Mouse (Mus musculus) ES-Bruce4 (cell line): Measurements from ENCODE around the gene Cftr. TPM values are rescaled to one million over a fixed set of nuclear protein-coding genes. Genes with fewer than 3 reads are reported as not detected.

Experiments used
- H3K27ac ChIP-seq: 2 replicates; pipeline ENCODE4 v1.5.1; 2012; ENCODE audit warnings: low read length, inconsistent platforms; ENCODE audit not compliant: insufficient read depth
- H3K27me3 ChIP-seq: 2 replicates; pipeline ENCODE4 v1.6.1; 2012; ENCODE audit warnings: mild to moderate bottlenecking, low read length, inconsistent platforms; ENCODE audit not compliant: control insufficient read depth, poor library complexity, insufficient read depth, severe bottlenecking
- H3K36me3 ChIP-seq: 2 replicates; pipeline ENCODE4 v1.6.1; 2012; ENCODE audit warnings: inconsistent platforms, mild to moderate bottlenecking, low read length, moderate library complexity; ENCODE audit not compliant: control insufficient read depth, poor library complexity, insufficient read depth, severe bottlenecking
- H3K4me1 ChIP-seq: one replicate; pipeline ENCODE4 v1.8.1; 2011; ENCODE audit warnings: low read length; ENCODE audit not compliant: control insufficient read depth, insufficient read depth
- H3K4me3 ChIP-seq: 2 replicates; pipeline ENCODE4 v1.5.1; 2011; ENCODE audit warnings: low read depth, mild to moderate bottlenecking, low read length
- H3K9ac ChIP-seq: 2 replicates; pipeline ENCODE4 v1.6.1; 2012; ENCODE audit warnings: low read depth, mild to moderate bottlenecking, inconsistent platforms; ENCODE audit not compliant: poor library complexity, severe bottlenecking
- H3K9me3 ChIP-seq: replicated peaks from 2 replicates; pipeline ENCODE4 v1.6.1; 2012; ENCODE audit warnings: mild to moderate bottlenecking, low read length, inconsistent platforms; ENCODE audit not compliant: control insufficient read depth, poor library complexity, insufficient read depth, severe bottlenecking
- CTCF ChIP-seq: IDR thresholded peaks from one replicate; pipeline ENCODE4 v1.8.1; 2011; ENCODE audit warnings: low read depth, low read length
- EP300 ChIP-seq: IDR thresholded peaks from 2 replicates; pipeline ENCODE4 v1.6.1; 2011; ENCODE audit warnings: low read depth, low read length; ENCODE audit not compliant: insufficient read depth
- POLR2A ChIP-seq: IDR thresholded peaks from one replicate; pipeline ENCODE4 v1.8.1; 2011; ENCODE audit warnings: low read length; ENCODE audit not compliant: insufficient read depth
- polyA plus RNA-seq: library from polyadenylated mRNA; stranded (reverse); fragments of >200 nt; gene quantifications from 2 replicates; pipeline ENCODE4 v1.2.4, GENCODE M21; 2011; ENCODE audit warnings: low read depth; ENCODE audit not compliant: missing spikeins, insufficient read depth, insufficient read length

The Cftr gene
- polyA plus RNA-seq, 1 experiment, result not detected

DNA sequence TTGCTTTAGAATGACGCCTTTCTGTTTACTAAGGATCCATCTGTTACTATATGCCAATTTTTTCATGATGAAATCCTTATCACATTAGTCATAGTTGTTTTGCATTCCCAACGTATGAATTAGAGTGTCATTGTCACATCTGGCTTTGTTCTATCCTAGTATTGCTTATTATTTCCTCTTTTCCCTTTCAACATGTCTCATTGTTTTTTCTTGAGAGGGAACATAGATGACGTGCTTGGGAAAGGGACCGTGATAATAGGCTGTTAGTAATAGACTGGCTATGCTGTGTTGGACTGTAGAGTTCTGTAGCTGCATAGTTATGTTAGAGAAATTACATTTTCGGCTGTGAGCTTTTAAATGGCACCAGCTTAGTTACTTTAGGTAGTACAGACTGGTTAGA lies 131.6 kb downstream of the Cftr start:
- Histone ChIP-seq H3K4me3 (no peak overlapping the region), H3K4me1 (no peaks in the 10 kb centered on the region), H3K9me3 (no peaks in the 10 kb centered on the region), H3K27ac (no peak overlapping the region), H3K27me3 (no peaks in the 10 kb centered on the region), H3K36me3 (no peaks in the 10 kb centered on the region), H3K9ac (no peak overlapping the region)
- TF ChIP-seq CTCF (no peak), EP300 (no peak), POLR2A (no peak)

DNA sequence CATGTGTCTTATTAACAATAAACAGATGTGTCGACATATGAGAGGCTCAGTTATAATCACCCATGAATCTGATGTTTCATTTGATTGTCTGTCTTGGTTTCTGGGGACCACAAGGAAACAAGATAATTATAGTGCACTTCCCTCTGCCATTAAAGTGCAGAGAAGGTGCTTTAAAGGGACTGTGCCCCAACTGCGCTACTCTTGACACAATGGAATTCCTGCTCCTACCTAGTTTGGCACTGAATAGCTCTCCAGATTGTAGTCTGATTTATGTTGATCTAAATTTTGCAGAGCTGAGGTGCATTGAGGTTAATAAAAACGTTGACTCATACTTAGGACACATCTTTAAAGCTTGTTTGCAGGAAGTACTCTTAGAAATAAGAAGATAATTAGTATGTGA lies 132.7 kb downstream of the Cftr start:
- H3K27me3 ChIP-seq, result no peaks in the 10 kb centered on the region
- no peaks in the 10 kb centered on the region for H3K36me3 ChIP-seq
- no peaks in the 10 kb centered on the region for H3K4me1 ChIP-seq
- TF ChIP-seq POLR2A, result no peak
- TF ChIP-seq EP300, result no peak
- no peak for TF ChIP-seq CTCF
- H3K4me3 ChIP-seq, result no peak overlapping the region
- no peaks in the 10 kb centered on the region for H3K9me3 ChIP-seq
- no peak overlapping the region for H3K27ac ChIP-seq
- no peak overlapping the region for H3K9ac ChIP-seq

DNA sequence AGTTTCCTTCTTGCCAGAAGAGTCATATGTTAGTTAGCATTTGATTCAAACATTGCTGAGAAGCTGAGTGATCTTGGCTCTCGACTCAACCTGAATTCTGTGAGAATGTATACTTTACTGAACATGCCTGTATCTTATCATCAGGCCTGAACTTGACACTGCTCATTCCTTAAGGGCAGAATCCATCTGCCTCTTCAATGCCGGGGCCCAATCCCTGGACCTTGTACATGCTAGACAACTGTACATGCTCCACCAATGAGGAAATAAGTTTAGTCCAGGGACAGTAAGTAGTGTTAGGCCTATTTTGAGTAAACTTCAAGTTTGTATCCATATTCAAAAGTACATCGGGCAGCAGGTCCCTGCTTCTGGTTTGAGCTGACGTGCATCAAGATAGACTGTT lies 134.6 kb downstream of the Cftr start:
- Histone ChIP-seq H3K9ac (no peak overlapping the region), H3K4me1 (no peaks in the 10 kb centered on the region), H3K4me3 (no peak overlapping the region), H3K27me3 (no peaks in the 10 kb centered on the region), H3K27ac (no peak overlapping the region), H3K9me3 (no peaks in the 10 kb centered on the region), H3K36me3 (no peaks in the 10 kb centered on the region)
- TF ChIP-seq POLR2A (no peak), EP300 (no peak), CTCF (no peak)

DNA sequence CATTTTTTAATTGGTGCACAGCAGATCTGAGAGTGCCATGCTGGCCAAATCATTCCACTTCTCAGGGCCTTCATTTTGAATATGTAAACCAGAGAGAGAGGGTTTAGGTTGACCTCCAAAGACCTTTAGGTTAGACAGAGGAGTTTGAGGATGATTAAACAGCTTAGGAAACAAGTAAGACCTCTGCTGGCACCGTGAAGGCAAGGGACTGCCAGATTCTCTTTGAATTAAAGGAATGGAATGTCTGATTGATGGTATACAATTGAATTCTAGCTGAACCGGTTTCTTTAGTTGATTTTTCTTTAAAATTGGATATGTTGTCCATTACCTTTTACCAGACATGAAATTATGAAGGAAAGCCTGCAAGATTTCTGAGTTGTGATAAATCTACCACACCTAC lies 140.5 kb downstream of the Cftr start:
- TF ChIP-seq POLR2A (no peak), EP300 (no peak), CTCF (no peak)

DNA sequence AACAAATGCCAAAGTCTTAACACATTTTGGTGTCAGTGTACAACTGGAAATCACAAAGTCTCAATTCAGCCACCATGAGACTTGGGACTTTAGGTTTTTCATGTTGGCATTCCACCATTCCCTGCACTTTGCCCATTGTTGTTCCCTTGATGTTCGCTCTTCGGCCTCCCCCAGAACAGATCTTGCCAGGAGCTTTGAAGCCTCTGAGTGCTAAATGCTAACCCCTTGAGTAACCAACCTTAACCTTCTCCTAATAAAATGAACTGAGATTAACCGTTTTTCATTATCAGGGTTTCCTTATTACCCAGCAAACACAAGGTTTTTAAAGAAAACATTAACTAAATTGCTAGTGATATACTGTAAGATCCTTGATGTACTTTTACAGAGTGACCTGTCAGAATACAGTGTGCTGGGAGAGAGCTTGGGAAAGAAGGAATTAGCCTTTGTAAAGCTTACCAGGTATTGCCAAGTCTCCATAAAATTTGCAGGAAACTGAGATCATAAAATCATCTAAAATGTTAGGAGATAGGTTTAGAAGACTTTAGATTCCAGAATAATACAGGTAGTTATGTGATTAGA lies 144.0 kb downstream of the Cftr start:
- H3K9ac ChIP-seq, result no peak overlapping the region
- H3K4me1 ChIP-seq, result no peaks in the 10 kb centered on the region
- H3K27ac ChIP-seq, result no peak overlapping the region
- no peaks in the 10 kb centered on the region for H3K9me3 ChIP-seq
- H3K27me3 ChIP-seq, result no peaks in the 10 kb centered on the region
- TF ChIP-seq EP300 (no peak), CTCF (no peak), POLR2A (no peak)
- no peaks in the 10 kb centered on the region for H3K36me3 ChIP-seq
- no peak overlapping the region for H3K4me3 ChIP-seq

More for the DNA sequence above, 140.5 kb downstream of the Cftr start:
- Histone ChIP-seq H3K27ac (no peak overlapping the region), H3K4me3 (no peak overlapping the region), H3K9ac (no peak overlapping the region), H3K9me3 (no peaks in the 10 kb centered on the region), H3K27me3 (no peaks in the 10 kb centered on the region), H3K36me3 (no peaks in the 10 kb centered on the region), H3K4me1 (no peaks in the 10 kb centered on the region)

DNA sequence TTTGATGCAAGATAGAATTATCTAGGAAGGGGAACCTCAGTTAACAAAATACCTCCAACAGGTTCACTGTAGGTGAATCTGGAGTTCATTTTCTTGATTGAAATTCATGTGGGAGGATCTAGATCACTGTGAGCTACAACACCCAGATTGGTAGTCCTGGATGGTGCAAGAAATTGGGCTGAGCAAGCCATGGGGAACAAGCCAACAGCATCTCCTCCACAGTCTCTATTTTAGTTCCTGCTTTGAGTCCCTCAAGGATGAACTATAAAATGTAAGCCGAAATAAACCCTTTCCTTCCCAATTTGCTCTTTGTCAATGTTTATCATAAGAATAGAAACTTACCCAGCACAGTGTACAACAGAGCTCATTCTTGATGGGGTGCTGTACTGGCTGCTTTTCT lies 152.5 kb downstream of the Cftr start:
- H3K9ac ChIP-seq, result no peak overlapping the region
- TF ChIP-seq CTCF (no peak), EP300 (no peak), POLR2A (no peak)
- H3K4me1 ChIP-seq, result no peaks in the 10 kb centered on the region
- H3K9me3 ChIP-seq, result no peaks in the 10 kb centered on the region
- H3K36me3 ChIP-seq, result no peaks in the 10 kb centered on the region
- no peak overlapping the region for H3K27ac ChIP-seq
- H3K27me3 ChIP-seq, result no peaks in the 10 kb centered on the region
- no peak overlapping the region for H3K4me3 ChIP-seq

DNA sequence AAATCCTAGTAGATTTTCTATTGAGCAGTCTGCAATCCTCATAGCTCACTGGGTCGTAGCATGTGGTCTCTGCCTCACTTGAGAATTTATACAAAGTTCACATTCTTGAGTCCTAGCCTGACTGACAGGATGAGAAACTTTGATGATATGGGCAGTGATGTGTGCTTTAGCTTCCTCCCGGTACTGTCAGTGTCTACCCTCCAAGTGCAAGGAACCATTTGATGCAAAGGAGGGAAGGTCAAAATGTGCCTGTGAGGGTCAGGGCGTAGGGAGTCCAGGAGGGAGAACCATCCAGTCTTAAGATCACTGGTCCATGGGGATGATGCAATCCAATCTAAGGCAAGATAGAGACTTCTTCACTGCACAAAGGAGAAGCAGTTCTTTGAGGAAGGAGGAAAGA lies 164.9 kb downstream of the Cftr start:
- TF ChIP-seq CTCF (no peak), POLR2A (no peak), EP300 (no peak)

More for the DNA sequence above, 164.9 kb downstream of the Cftr start:
- H3K36me3 ChIP-seq, result no peaks in the 10 kb centered on the region
- H3K9me3 ChIP-seq, result no peaks in the 10 kb centered on the region
- H3K27me3 ChIP-seq, result no peaks in the 10 kb centered on the region
- no peak overlapping the region for H3K9ac ChIP-seq
- no peaks in the 10 kb centered on the region for H3K4me1 ChIP-seq
- H3K27ac ChIP-seq, result no peak overlapping the region
- no peak overlapping the region for H3K4me3 ChIP-seq
